Mouse (Mus musculus): ENCODE results near the gene Vav3.

Gene Vav3

DNA sequence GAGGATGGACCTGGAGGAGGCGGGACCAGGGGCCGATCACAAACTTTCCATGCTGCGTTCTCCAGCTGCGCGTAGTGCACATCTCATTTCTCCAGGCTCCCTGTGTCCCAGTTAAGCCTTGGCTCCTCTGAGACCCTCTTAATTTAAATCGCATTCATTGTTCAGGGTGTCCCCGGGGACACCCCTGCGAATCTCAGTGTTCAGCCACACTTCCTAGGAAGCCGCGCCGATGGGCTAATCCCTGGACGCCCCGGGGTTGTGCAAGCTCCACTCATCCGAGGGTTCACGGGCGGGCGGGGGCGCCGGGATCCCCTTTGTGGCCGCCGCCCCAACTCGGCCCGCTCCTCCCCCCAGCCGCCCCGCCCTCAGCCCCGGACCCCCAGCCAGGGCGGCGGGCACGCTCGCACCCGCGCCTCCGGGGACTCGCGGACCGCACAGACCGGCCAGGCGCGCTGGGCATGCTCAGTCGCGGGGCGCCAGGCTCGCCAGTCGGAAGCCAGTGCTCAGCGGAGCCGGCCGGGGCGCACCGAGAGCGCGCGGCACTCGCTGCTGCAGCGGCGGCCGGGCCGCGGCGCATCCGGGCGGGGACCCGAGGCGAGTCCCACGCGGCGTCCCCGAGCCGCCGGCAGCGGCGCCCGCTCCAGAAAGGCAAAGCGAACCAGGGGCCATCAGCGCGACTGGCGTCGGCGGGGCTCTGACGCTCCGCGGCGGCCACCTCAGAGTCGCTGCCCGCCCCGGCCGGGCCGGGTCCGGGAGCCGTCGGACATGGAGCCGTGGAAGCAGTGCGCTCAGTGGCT, at the start of gene Vav3:
TSS of gene Vav3 (plus strand) at position 380 of the 797 bp plus-strand sequence.
- DNase-seq (ENCODE audit: low spot score): peak; percentile 24

DNA sequence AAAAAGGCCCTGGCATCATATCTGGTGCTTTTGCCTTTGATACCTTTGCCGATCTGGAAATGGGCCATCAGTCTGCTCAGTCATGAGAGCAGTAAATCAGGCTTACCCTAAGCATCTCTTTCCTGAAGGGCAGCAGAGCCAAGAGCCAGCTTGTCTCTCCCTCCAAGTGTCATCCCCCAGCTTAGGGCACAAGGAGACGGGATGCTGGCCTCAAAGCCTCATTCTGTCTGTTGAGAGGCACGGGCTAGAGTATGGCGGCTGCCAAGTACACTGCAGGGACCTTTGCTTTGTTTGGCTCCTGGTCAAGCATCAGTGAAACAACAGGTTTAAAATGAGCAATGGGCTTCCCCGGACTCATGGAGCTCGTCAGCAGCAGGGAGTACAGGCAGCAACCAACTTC, 41.6 kb upstream of the Vav3 start:
- DNase-seq (ENCODE audit: low spot score): no peak

DNA sequence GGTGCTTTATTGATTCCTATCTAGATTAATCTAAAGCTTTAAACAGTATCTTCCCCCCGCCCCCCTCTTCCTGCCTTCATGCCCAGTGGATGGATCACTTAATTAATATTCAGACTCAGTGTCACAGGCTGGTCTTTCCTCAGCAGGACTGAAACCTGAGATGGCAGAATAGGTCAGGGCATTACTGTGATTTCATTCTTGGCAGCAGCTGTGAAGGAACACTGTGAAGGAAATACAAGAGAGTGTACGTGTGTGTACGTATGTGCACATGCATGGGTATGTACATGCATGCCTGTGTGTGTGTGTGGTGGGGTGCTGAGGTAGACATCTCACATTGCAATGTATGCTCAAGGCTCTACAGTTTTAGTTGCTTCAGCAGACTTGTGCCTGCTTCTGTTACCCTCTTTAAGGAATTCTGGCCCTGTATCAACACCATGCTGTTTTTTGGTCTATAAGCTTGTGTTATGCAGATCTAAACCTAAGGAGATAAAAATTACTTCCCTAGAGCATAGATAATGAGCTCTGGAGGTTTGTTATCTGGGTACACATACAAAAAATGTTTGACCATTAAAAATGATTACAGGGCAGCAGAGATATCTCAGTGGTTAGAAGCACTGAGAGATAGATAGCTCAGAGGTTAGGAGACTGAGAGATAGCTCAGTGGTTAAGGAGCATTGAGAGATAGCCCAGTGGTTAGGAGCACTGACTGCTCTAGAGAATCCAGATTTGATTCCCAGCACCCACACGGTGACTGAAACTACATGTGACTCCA, 41.0 kb upstream of the Vav3 start:
- DNase-seq (ENCODE audit: low spot score): no peak

DNA sequence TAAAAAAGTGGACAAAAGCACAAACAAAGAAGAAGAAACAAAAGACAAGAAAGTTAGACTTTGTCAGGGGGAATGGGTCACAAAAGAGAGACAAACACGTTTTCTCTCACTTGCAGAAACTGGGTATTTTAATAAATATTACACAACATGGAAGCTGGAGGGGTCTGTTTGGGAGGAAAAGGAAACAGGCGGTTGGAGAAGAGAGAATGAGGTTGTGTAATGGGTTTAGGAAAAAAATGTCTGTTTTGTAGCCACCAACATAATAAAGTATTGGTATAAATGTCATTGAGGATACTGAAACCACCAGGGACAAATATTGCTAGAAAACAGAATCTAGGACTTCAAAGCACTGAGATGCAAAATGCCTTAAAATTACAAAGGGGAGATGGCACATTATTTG, 38.4 kb upstream of the Vav3 start:
- DNase-seq (ENCODE audit: low spot score): no peak

DNA sequence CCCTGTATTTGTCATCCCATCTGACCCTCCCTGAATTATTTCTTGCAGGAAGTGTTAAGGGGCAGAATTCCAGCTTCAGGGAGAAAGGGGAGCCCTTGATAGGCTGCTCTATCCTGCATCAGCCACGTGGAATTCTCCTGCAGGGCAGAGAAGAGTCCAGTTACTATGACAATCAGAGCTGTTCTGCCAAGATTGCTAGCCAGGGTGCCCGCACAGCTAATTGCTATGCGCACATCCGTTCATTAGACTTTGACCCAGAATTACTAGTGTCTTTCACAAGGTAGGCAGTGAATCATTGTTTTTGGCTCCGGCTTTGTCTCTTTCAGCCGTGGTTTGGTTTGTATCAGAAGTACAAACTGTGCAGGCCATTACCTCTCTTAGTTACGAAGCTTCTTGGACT, 33.0 kb upstream of the Vav3 start:
- DNase-seq (ENCODE audit: low spot score): no peak

DNA sequence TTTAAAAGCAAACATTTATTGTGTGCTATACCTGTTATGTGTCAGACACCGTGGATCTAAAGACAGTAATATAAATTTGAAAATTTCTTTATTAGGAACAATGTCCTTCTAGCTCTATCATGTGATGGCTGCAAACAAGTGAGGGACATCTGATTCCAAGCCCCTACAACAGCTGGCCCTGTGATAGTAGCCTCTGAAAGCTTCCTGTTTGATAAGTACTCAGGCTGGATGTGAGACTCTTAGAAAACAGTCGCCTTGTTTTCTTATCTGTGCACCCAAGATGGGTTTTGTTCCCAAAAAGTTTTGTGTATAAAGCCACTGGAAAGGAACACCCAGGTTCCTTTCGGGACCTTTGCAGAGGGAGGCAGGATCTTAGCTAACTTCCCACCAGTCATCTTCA, 32.0 kb upstream of the Vav3 start:
- DNase-seq (ENCODE audit: low spot score): no peak

DNA sequence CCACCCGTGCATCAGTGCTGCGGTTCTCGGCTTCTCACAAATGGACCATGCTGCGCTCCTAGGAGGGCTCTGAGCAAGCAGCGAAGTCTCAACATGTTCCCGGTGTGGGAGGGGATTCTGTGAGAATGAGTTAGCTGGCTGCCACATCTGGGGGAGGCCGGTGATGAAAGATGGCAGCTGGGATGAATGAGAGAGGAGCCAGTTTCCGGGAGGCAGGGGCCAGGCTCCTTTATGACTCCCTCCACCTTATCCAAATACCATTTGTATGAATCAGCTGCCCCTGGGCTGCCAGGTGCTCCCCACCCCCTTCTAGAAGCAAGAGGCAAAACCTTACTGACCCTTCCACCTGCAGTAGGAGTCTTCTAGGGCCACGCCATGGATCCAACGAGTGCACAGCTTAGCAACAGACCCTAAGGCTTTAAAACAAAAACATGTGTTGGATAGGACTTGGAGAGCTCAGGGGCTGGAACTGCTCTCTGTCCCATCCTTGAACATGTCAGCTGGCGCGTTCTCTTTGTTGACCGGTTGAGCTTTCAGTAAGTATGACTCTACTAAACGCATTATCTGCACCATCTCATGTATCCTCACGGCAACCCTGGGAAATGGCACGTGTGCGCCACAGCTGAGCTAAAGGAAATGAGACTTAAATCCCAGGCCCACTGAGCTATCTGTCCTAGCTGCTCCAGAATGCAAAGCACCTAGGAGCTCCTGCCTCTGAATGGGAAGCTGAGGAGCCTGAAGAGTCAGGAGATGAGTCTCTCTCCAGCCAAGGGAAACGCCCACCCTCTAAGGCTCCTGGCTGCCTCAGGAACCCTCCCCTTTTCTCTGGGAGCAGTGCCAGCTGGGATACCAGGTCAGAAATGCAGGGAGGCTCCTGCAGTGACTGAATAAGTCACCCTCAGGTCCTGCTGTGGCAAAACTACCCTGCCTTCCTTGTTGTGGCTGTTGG, 30.9 kb upstream of the Vav3 start:
- no peak for DNase-seq (ENCODE audit: low spot score)

DNA sequence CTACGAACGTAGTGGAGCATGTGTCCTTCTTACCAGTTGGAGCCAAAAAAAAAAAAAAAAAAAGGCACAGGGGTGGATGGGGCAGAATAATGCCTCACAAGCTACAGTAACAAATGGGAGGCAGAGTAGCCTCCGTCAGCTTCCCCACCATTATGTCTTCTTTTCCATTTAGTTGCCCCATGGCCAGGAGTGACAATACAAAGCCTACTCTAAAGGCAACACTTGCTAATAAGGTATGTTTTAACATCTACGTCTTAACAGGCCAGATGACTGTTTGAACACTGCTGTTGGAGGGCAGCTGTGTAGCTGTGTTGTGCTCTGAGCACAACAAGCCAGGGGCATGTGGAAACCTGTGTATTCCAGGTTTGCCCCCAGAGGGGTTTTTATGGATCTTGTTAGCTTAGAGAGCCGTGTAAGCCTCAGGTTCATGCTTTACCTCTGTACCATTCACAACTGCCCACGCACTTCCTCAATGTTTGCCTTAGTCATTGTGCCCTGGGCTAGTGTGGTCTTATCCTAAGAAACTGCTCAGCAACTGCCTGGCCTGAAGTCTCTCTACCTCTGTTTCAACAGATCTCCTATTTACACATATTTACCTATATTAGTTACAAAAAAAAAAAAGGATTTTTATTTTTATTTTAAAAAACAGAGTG, 29.2 kb upstream of the Vav3 start:
- DNase-seq (ENCODE audit: low spot score): no peak

DNA sequence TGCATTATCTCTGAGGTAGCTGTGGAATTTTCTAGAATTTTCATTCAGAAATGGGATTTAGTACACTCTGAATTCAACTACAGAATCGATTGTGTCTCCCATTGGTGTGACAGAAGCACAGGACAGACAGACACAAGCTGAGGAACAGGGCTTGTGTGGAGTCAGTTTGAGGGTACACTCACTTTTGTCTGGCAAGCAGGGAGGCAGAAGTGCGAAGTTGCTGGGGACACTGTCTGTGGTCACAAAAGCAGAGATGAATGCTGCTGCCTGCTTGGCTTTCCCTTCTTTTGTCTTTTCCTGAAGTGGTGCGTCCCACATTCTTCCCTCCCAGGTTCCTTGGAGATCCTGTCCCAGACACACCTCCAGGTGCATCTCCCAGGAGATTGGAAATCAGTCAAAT, 28.6 kb upstream of the Vav3 start:
- no peak for DNase-seq (ENCODE audit: low spot score)

DNA sequence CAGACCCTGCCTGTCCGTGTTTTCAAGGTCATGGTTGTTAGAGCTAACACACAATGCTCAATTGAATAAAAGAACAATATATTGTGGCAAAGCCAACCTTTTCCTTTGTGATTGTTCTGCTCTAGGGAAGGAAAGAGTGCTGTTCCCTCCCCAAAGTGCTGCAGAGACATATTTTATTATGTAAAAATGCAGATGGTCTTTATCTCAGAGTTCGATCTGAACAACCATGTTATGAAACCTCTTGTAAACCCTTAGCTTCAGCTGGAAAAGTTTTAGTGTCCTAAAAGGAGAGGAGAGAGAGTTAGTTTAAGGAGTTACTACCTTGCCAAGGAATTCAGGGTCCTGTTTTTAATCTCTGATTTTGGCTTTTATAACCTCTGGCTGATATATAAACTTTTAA, 27.0 kb upstream of the Vav3 start:
- DNase-seq (ENCODE audit: low spot score): no peak

DNA sequence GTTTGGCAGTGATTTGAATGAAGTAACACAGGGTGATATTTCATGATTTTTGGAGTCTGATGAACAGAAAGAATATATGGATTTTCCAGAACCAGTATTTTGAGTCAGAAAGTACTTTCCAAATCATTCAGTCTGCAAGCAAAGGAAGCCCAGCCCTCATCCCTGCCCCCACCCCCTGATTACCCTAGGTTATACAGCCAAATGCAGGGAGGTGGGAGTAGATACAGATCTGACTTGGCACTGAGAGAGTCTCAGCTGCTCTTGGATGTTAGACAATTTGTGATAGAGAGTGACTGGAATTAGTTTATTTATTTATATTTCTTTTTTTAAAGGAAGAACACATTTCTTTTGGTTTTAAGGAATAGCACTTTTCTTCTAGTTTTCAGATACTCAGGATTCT, 18.2 kb upstream of the Vav3 start:
- no peak for DNase-seq (ENCODE audit: low spot score)

DNA sequence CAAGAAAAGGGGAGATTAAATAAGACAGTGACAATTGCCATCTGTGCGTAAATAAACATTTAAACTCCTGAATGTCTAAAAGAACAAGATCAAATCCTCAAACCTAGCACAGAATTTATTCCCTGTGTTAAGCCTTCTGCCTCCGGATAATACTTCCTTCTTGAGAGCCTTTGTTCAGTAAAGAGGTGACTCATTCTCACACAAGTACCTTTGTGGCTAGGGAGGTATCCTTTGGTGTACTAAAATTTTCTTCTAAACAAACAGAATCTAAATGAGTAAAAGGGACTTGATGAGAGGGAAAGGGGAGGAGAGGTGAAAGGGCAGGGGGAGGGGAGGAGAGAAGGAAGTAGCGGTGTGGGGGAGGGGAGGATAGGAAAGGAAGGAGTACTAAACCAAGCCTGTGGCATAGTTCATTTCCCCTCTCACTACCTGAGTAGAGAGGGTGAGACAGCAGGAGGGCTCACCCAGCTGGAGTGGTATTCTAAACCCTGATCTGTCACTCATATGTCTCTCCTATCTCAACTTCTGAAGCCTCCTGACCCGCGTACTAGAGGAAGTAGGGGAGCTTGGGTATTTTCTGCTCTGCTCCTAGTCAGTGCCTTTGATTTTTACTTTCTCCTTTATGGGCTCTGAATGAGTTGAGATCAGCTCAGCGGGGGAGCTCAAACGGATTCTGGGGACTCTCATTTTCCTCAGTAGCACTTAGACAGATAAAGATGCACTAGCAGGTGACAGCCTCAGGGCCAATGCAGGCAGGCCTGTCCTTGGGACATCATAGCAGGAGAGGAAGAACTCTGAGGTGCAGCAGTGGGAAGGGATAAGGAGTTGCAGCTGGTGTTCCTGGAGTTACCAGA, 16.8 kb upstream of the Vav3 start:
- DNase-seq (ENCODE audit: low spot score): no peak

DNA sequence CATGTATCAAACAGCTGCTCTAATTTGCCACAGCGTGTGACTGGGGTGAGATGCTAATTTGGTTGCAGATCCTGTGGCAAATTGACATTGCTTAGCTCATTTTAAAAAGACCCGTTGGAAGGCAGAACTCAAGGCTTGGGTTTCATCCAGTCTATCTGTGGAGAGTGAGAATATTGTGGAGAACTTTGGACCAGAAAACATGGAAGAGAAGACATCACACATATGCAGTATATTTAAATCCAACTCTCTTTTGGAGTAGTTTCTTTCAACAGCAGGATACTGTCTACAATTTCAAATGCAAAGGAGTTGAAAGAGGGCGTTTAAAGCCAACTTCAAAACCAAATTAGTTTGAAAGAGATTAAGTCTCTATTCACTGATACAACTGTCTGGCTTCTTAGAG, 13.3 kb upstream of the Vav3 start:
- DNase-seq (ENCODE audit: low spot score): no peak

DNA sequence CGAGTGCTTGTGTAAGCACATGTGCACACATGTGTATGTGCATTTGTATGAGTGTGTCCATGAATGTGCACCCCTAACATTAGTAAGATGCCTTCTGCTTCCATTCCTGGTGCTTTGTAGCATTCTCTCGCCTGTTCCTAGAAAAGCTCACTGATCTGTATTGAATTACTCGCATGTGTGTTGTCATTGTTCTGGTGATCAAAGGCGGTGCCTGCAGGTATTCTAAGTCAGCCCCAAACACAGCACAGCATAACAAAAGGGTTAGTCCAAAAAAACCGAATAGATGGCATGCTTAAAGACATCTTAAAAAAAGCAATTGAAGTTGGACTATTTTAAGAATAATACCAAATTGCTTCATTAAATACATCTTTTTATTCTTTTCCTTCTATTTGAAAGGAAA, 7.7 kb upstream of the Vav3 start:
- no peak for DNase-seq (ENCODE audit: low spot score)

DNA sequence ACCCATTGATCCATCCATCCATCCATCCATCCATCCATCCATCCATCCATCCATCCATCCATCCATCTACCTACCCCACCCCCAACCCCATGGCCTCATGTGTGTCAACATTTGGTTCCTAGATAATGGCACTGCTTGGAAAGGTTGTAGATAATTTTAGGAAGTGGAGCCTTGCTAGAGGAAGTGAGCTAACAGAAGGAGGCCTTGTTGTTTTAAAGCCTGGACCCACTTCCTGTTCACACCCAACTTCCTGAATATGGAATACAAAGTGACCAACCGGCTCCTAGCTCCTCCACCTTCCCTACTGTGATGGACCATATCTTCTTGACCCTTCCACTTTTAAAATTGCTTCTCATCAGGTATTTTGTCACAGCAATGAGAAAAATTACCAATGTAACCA, 5.0 kb upstream of the Vav3 start:
- DNase-seq (ENCODE audit: low spot score): no peak

DNA sequence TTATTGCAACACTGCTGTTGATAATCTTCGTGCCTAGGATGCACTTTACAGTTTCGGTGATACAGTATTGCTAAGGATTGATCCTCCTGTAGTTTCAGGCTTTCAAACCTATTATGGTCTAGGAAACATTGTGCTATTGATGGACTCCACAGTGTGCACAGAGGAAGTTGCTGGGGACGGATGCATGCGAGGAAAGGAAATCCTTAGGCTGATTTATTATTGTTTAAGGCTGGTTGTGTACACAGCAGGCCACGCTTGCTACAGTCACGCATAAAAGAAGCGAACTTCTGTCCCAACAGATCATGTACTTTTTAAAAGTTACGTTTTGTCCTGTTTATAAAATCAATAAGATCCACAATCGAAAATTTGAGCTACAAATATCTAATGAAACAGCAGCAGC, 1.2 kb upstream of the Vav3 start:
- DNase-seq (ENCODE audit: low spot score): no peak

DNA sequence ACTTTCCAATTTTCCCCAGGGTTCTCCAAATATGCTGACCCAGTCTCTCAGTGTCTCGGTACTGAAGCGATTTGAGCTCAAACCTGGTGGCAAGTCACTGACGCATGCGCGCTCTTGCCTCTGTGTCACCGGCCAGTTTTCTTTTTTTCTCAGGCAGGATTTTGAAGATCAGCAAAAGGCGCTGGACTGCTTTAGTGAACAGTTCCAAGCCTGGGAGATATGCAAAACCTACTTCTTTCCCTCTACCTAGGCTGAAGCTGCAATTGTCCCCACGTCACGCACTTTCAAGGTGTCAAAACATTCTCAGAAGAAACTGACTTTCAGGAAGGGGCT, 546 bp upstream of the Vav3 start:
- peak; percentile 5 for DNase-seq (ENCODE audit: low spot score)

DNA sequence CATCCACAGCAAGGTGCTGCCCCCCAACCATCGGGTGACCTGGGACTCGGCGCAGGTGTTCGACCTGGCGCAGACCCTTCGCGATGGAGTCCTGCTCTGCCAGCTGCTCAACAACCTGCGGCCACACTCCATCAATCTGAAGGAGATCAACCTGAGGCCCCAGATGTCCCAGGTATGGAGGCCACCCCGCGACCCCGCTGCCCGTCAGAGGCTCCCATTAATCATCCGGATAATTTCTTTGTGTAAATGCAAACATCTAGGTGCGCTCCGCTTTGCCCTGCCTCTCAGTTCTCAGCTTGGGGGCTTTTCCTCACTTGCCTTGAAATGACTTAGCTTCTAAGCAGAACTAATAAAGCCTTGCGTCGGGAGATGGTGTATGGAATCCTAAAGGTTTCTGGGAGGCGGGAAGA, 623 bp downstream of the Vav3 start:
- DNase-seq (ENCODE audit: low spot score): peak; percentile 4

DNA sequence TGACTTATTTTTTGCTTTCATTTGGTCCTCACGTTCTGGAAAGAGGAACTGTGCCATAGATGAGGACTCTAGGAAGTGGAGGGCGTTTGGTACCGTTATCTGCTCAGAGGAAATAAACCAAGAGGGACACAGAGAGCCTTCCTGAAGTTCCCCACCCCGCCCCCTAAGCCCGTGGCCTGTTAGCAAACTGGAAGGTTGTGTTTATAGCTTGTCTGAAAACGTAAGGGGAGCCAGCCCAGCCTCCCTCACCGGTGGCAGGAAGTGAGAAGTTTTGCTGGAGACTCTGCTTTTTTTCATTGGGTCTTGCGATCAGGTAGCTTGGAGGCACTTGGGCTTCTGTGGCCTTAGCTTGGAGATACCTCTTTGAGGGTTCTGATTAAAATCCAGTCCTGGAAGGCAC, 1.2 kb downstream of the Vav3 start:
- peak; percentile 7 for DNase-seq (ENCODE audit: low spot score)

DNA sequence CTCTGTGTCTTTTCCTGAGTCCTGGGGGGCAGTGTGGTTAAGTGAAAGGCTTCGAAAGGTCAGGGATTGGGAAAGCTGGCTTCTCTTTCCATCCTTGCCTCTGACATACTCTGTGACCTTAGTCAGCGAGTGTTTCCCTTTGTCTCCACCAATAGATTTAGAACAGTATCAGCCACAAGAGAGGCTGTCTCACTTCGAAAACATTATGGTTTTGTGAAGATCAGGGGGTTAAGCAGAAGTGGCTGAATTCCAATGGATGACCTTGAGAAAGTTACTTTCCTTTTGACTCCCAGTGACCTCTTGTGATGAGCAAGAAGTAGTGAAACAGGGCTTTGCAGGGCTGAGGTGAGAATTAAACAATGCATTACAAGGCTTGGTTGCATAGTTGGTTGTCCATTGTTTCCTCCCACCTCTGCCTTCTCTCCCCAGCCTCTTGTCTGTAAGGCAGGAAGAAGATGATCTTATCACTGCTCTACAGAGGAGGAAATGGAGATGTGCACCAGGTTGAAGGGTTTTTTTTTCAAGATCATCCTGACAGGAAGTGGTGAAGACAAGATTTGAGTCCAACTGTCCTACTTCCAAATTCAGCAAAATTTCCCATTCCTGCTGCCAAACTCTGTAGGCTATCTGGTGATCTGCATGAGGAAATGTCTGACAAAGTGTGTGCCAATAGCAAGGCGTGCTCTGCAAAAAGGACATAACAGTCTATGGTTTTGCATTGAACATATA, 11.7 kb downstream of the Vav3 start:
- DNase-seq (ENCODE audit: low spot score): no peak

DNA sequence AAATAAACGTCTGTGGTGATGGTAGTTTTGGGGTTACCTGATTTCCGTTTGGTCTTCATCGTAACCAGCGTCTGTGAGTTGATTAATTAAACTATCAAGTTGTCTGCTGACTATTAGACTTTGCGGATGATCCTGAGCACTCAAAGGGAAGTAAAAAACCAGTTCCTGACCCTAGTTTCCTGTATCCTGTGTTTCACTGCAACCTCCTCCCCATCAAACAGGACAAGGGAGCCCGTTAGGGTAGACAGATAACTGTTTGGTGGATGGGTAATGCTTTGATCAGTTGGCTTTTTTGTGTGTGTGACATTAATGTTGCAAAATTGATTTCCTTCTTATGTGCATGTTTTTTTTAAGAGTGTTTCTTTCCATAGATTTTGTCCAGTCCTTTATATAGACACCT, 12.2 kb downstream of the Vav3 start:
- no peak for DNase-seq (ENCODE audit: low spot score)
